Mouse (Mus musculus): ENCODE results near the gene Prpsap1.
A peak's percentile ranks its signal among the peaks of the same experiment; 100 is the strongest.

Prpsap1 gene

GRCm38 (mm10) chr11:116443935-116444334 lies 50.1 kb downstream of the Prpsap1 start:
- DNase-seq (ENCODE audit: low spot score): no peak

GRCm38 (mm10) chr11:116443311-116443710 lies 50.7 kb downstream of the Prpsap1 start:
- DNase-seq (ENCODE audit: low spot score): no peak

GRCm38 (mm10) chr11:116442867-116443177 lies 51.2 kb downstream of the Prpsap1 start:
- DNase-seq (ENCODE audit: low spot score): no peak

GRCm38 (mm10) chr11:116442129-116442866 lies 51.7 kb downstream of the Prpsap1 start:
- DNase-seq (ENCODE audit: low spot score): no peak

- DNase-seq (ENCODE audit: low spot score): no peak
Observed at GRCm38 (mm10) chr11:116440408-116441068, 53.5 kb downstream of the Prpsap1 start.

GRCm38 (mm10) chr11:116439269-116440240 lies 54.4 kb downstream of the Prpsap1 start:
- no peak for DNase-seq (ENCODE audit: low spot score)

- DNase-seq (ENCODE audit: low spot score): no peak
Observed at GRCm38 (mm10) chr11:116437541-116437940, 56.5 kb downstream of the Prpsap1 start.

GRCm38 (mm10) chr11:116436725-116437331 lies 57.2 kb downstream of the Prpsap1 start:
- DNase-seq (ENCODE audit: low spot score): no peak

GRCm38 (mm10) chr11:116435992-116436724 lies 57.8 kb downstream of the Prpsap1 start:
- no peak for DNase-seq (ENCODE audit: low spot score)

GRCm38 (mm10) chr11:116434967-116435752 lies 58.8 kb downstream of the Prpsap1 start:
- no peak for DNase-seq (ENCODE audit: low spot score)

GRCm38 (mm10) chr11:116434287-116434966 lies 59.6 kb downstream of the Prpsap1 start:
- DNase-seq (ENCODE audit: low spot score): peak; percentile 63

GRCm38 (mm10) chr11:116433356-116434286 lies 60.4 kb downstream of the Prpsap1 start, which contains the start of gene Ubald2:
Gene Ubald2, plus strand, starts transcription at chr11:116434094.
- DNase-seq (ENCODE audit: low spot score): peak; percentile 97

- DNase-seq (ENCODE audit: low spot score): no peak
Observed at GRCm38 (mm10) chr11:116432593-116433355, 61.2 kb downstream of the Prpsap1 start.

GRCm38 (mm10) chr11:116432127-116432526 lies 61.9 kb downstream of the Prpsap1 start:
- DNase-seq (ENCODE audit: low spot score): no peak

- DNase-seq (ENCODE audit: low spot score): no peak
Observed at GRCm38 (mm10) chr11:116431428-116432077, 62.4 kb downstream of the Prpsap1 start.

GRCm38 (mm10) chr11:116430723-116431427 lies 63.1 kb downstream of the Prpsap1 start:
- no peak for DNase-seq (ENCODE audit: low spot score)
